Mouse (Mus musculus) embryonic fibroblast, embryonic 13.5 days (primary cell): ENCODE data around the gene Pde4dip. TPM values are rescaled to one million over a fixed set of nuclear protein-coding genes. Genes with fewer than 3 reads are reported as not detected.

Experiments used
- H3K27ac ChIP-seq: 2 replicates; pipeline ENCODE4 v1.5.1; 2012; ENCODE audit warnings: low read length, control low read depth, inconsistent platforms; ENCODE audit not compliant: insufficient read depth
- H3K4me1 ChIP-seq: 2 replicates; pipeline ENCODE4 v1.6.1; 2011; ENCODE audit warnings: low read length; ENCODE audit not compliant: control insufficient read depth, insufficient read depth
- H3K4me3 ChIP-seq: 2 replicates; pipeline ENCODE4 v1.5.1; 2011; ENCODE audit warnings: mild to moderate bottlenecking, control low read depth, low read length; ENCODE audit not compliant: insufficient read depth
- CTCF ChIP-seq: IDR thresholded peaks from 2 replicates; pipeline ENCODE4 v1.5.1; 2011; ENCODE audit warnings: mild to moderate bottlenecking, control low read depth, low read length, moderate library complexity, borderline replicate concordance; ENCODE audit not compliant: insufficient read depth
- POLR2A ChIP-seq: IDR thresholded peaks from 2 replicates; pipeline ENCODE4 v1.6.1; 2011; ENCODE audit warnings: low read depth, mild to moderate bottlenecking, control low read depth, low read length, moderate library complexity
- polyA plus RNA-seq: library from polyadenylated mRNA; stranded (reverse); fragments of >200 nt; gene quantifications from 2 replicates; pipeline ENCODE4 v1.2.4, GENCODE M21; 2011; ENCODE audit warnings: low read depth; ENCODE audit not compliant: missing spikeins, insufficient read length

Pde4dip gene
- polyA plus RNA-seq, 1 experiment = 43.1 TPM

DNA sequence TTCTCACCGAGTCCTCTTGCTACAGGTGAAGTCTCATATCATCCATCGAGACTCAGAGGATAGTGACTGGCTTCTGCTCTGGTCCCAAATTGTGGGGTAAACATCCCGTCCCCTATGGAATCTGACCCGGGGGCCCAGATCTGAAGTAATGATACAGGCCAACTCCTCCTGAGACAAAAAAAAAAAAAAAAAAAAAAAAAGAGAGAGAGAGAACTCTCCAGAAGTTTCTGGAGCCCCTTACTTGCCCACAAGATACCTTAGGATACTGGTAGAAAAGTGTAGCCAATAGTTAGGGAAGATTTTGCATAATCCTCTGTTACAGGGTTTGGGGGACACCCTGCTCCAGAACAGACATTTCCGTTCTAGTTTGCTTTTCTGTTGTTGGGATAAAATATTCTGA, 205.9 kb downstream of the Pde4dip start:
- Histone ChIP-seq H3K4me1 (0 out of 2 replicates have a peak, but pooled peaks cover 2% of the 10 kb centered on the region), H3K27ac (no peak overlapping the region), H3K4me3 (peak overlapping the region; percentile 15; the same call in 1 of the 2 replicates)
- TF ChIP-seq CTCF (no peak), POLR2A (no peak)

DNA sequence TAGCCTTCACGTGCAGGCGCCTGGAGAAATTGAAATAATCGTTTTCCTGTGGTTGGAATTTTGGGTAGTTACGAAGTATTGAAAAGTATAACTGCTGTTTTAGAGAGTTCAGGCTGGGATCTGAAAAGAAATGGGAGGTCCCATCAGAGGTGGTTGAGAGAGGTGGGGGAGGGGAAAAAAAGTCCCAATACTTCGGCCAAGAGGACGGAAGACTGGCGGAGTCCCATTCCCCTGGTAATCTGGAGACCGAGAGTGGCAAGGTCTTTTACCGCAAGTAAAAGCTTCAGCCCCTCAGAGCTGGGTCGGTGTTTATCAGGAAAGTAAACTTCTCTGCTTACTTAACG, 206.4 kb downstream of the Pde4dip start:
- no peak for TF ChIP-seq CTCF
- TF ChIP-seq POLR2A = no peak
- H3K4me1 ChIP-seq = peaks cover 3% of the 10 kb centered on the region; the same call in 1 of the 2 replicates
- peak overlapping the region; percentile 15 for H3K4me3 ChIP-seq
- H3K27ac ChIP-seq = peak overlapping the region; percentile 3; the same call in 1 of the 2 replicates

- TF ChIP-seq POLR2A (peak; percentile 34; the same call in 1 of the 2 replicates), CTCF (no peak)
- Histone ChIP-seq H3K4me1 (peaks cover 5% of the 10 kb centered on the region; the same call in 1 of the 2 replicates), H3K4me3 (peak overlapping the region; percentile 17), H3K27ac (peak overlapping the region; percentile 3; the same call in 1 of the 2 replicates)
Observed at GRCm38 (mm10) chr3:97681321-97682158, 207.0 kb downstream of the Pde4dip start.

GRCm38 (mm10) chr3:97680631-97681320, 207.7 kb downstream of the Pde4dip start:
- Histone ChIP-seq H3K27ac (peak overlapping the region; percentile 3; the same call in 1 of the 2 replicates), H3K4me3 (peak overlapping the region; percentile 17), H3K4me1 (peaks cover 5% of the 10 kb centered on the region; the same call in 1 of the 2 replicates)
- peak; percentile 79 for TF ChIP-seq CTCF
- TF ChIP-seq POLR2A = no peak

- Histone ChIP-seq H3K4me1 (peaks cover 4% of the 10 kb centered on the region; the same call in 1 of the 2 replicates), H3K27ac (no peak overlapping the region), H3K4me3 (no peak overlapping the region)
- no peak for TF ChIP-seq POLR2A
- TF ChIP-seq CTCF = no peak
Observed at GRCm38 (mm10) chr3:97678416-97678815, 210.1 kb downstream of the Pde4dip start.

GRCm38 (mm10) chr3:97676126-97676525, 212.4 kb downstream of the Pde4dip start:
- TF ChIP-seq POLR2A (no peak), CTCF (no peak)
- Histone ChIP-seq H3K4me3 (no peak overlapping the region), H3K4me1 (peaks cover 3% of the 10 kb centered on the region; the same call in 1 of the 2 replicates), H3K27ac (no peak overlapping the region)

- H3K4me3 ChIP-seq = no peak within 1 kb of the TSS
- peaks cover 3% of the 10 kb centered on the region; the same call in 1 of the 2 replicates for H3K4me1 ChIP-seq
- H3K27ac ChIP-seq = no peak within 1 kb of the TSS
- TF ChIP-seq CTCF (no peak), POLR2A (no peak)
Observed at GRCm38 (mm10) chr3:97674644-97675110, 213.8 kb downstream of the Pde4dip start, which contains the start of gene Gm17651. Gm17651 (minus strand) TSS chr3:97674694.

DNA sequence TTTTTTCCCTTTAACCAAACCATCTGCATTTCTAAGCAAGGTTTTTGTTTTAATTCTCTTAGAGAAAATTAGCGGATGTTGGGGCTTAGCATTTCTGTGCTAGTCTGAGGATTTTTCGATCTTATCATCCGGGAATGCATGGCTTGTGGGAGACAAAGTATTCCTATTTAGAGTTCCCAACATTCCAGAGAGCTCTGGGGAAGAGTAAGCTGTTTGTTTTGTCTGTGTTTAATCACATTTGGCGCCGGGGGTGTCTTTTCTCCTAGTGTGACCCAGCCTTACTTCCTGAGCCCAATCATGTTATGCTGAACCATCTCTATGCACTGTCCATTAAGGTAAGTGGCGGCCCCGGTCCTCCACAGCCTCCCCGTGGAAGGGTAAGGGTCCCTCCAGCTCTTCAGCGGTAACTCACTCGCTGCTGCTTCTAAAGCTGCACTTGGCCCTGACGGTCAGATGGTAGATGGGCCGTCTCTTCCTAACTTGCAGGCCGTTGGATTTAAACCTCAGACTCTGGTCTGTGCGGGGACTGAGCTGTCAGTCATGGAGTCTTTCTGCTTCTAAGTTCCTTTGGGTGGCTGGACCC, 221.3 kb downstream of the Pde4dip start:
- peak overlapping the region; percentile 65 for H3K27ac ChIP-seq
- no peak for TF ChIP-seq POLR2A
- TF ChIP-seq CTCF = no peak
- H3K4me3 ChIP-seq = no peak overlapping the region

DNA sequence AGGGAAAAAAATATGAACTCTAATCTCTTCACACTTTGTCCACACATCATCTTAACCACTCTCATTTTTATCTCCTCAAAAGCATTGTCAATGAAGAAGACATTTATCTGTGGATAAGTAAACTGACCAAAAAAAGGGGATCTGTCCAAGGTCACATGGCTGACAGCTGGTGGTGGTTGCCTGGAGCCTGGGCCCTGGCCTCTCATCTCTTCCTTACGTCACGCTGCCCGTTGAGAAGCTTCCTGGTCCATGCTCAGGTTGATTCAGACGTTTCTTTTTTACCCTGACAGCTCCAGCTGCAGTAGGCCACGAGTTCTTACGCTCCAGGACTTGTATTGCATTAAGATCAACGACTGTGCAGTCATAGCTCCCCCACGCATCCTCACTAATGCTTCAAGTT, 222.4 kb downstream of the Pde4dip start:
- Histone ChIP-seq H3K27ac (peak overlapping the region; percentile 53; the same call in 1 of the 2 replicates), H3K4me3 (no peak overlapping the region), H3K4me1 (no peaks in the 10 kb centered on the region)
- no peak for TF ChIP-seq CTCF

More for the DNA sequence above, 221.3 kb downstream of the Pde4dip start:
- H3K4me1 ChIP-seq = no peaks in the 10 kb centered on the region
